Mouse (Mus musculus) adrenal gland, postnatal 4 days (tissue): Measurements from ENCODE around the gene Zfp213. TPM values are rescaled to one million over a fixed set of nuclear protein-coding genes. Genes with fewer than 3 reads are reported as not detected.

ENCODE experiments used
- total RNA-seq, 2 experiments: library from RNA; stranded (reverse); gene quantifications; 2 replicates each; pipeline ENCODE4 v1.2.3; 2021

Zfp213 gene
- total RNA-seq, 2 experiments from 2014 or later: 8.5 to 11.5 TPM

Other genes starting within 250 kb of the Zfp213 start
- gene Vmn2r115, start 220.5 kb downstream of the Zfp213 start, total RNA-seq: not detected
- gene Vmn2r116, start 179.6 kb downstream of the Zfp213 start, total RNA-seq: not detected
- gene Vmn2r117, start 84.5 kb downstream of the Zfp213 start, total RNA-seq: not detected
- 10 to 100 TPM; 27.5 to 29.7 TPM for gene Zfp13, start 35.2 kb upstream of the Zfp213 start, total RNA-seq
- gene Zscan10, start 36.6 kb upstream of the Zfp213 start, total RNA-seq: not detected
- under 1 TPM; 0.56 to 0.90 TPM for gene Mmp25, start 81.0 kb upstream of the Zfp213 start, total RNA-seq
- under 1 TPM in 1 of 2 experiments, not detected in 1; 0.31 TPM for gene Bicdl2, start 96.3 kb upstream of the Zfp213 start, total RNA-seq
- gene Hcfc1r1, start 109.4 kb upstream of the Zfp213 start, total RNA-seq: 100 to 1,000 TPM; 132 to 134 TPM
- gene Thoc6, start 109.6 kb upstream of the Zfp213 start, total RNA-seq: 10 to 100 TPM; 26.7 to 27.5 TPM
- 10 to 100 TPM; 53.2 to 53.8 TPM for gene Tnfrsf12a, start 113.2 kb upstream of the Zfp213 start, total RNA-seq
- gene Cldn6, start 115.0 kb upstream of the Zfp213 start, total RNA-seq: 10 to 100 TPM in 1 of 2 experiments, not detected in 1; 12.1 TPM
- gene Cldn9, start 119.8 kb upstream of the Zfp213 start, total RNA-seq: 1 to 10 TPM in 1 of 2 experiments, not detected in 1; 2.4 TPM
- 1 to 10 TPM in 1 of 2 experiments, under 1 TPM in 1; 0.99 to 1.3 TPM for gene 1520401A03Rik, start 158.5 kb upstream of the Zfp213 start, total RNA-seq
- gene Pkmyt1, start 162.1 kb upstream of the Zfp213 start, total RNA-seq: 10 to 100 TPM; 20.0 to 22.4 TPM
- gene Paqr4, start 176.6 kb upstream of the Zfp213 start, total RNA-seq: 10 to 100 TPM; 13.8 to 14.6 TPM
- gene Kremen2, start 181.6 kb upstream of the Zfp213 start, total RNA-seq: under 1 TPM in 1 of 2 experiments, not detected in 1; 0.14 TPM
- gene Flywch1, start 207.4 kb upstream of the Zfp213 start, total RNA-seq: 10 to 100 TPM; 60.9 to 62.4 TPM
- 10 to 100 TPM; 14.0 to 14.4 TPM for gene Flywch2, start 221.8 kb upstream of the Zfp213 start, total RNA-seq
- gene Srrm2, start 226.3 kb upstream of the Zfp213 start, total RNA-seq: 100 to 1,000 TPM; 855 to 927 TPM